Mouse (Mus musculus): ENCODE measurements around the gene Alkbh5.

Gene Alkbh5

GRCm38 (mm10) chr11:60540002-60540610 lies 3.9 kb downstream of the Alkbh5 start:
- in situ Hi-C loops (cut with MboI; ENCODE audit: unreplicated experiment in 2 of 2) = loop anchor here (10.0 to 25.0 kb wide), 2 partner anchors 147 to 155 kb away; partner anchors contain the start of gene Llgl1 (in 2 of the 2)

- in situ Hi-C loops (cut with MboI; ENCODE audit: unreplicated experiment in 2 of 2) = loop anchor here (10.0 to 25.0 kb wide), 2 partner anchors 147 to 154 kb away; partner anchors contain the start of gene Llgl1 (in 2 of the 2)
Measured at GRCm38 (mm10) chr11:60540761-60541160, 4.6 kb downstream of the Alkbh5 start.

GRCm38 (mm10) chr11:60541831-60542230 lies 5.7 kb downstream of the Alkbh5 start:
- in situ Hi-C loops (cut with MboI; ENCODE audit: unreplicated experiment in 2 of 2) = loop anchor here (10.0 to 25.0 kb wide), 2 partner anchors 145 to 153 kb away; partner anchors contain the start of gene Llgl1 (in 2 of the 2)

- in situ Hi-C loops (cut with MboI; ENCODE audit: unreplicated experiment in 2 of 2) = loop anchor here (10.0 to 25.0 kb wide), 2 partner anchors 144 to 152 kb away; partner anchors contain the start of gene Llgl1 (in 2 of the 2)
Measured at GRCm38 (mm10) chr11:60543211-60543610, 7.0 kb downstream of the Alkbh5 start.

- in situ Hi-C loops (cut with MboI; ENCODE audit: unreplicated experiment in 2 of 2) = loop anchor here (10.0 to 25.0 kb wide), 2 partner anchors 142 to 149 kb away; partner anchors contain the start of gene Llgl1 (in 2 of the 2)
Measured at GRCm38 (mm10) chr11:60545433-60545832, 9.3 kb downstream of the Alkbh5 start.

GRCm38 (mm10) chr11:60548112-60548511 lies 11.9 kb downstream of the Alkbh5 start:
- in situ Hi-C loops (cut with MboI; ENCODE audit: unreplicated experiment in 2 of 2) = loop anchor here (10.0 to 25.0 kb wide), 2 partner anchors 139 to 147 kb away; partner anchors contain the start of gene Llgl1 (in 2 of the 2)

- in situ Hi-C loops (cut with MboI; ENCODE audit: unreplicated experiment in 2 of 2) = loop anchor here (25.0 kb wide), 3 partner anchors 284 to 534 kb away; partner anchors contain the start of genes Dhrs7b (in 1 of the 2) and Tmem11 (in 1 of the 2)
Measured at GRCm38 (mm10) chr11:60553091-60553490, 16.9 kb downstream of the Alkbh5 start.

- in situ Hi-C loops (cut with MboI; ENCODE audit: unreplicated experiment in 2 of 2) = loop anchor here (25.0 kb wide), 3 partner anchors 280 to 530 kb away; partner anchors contain the start of genes Dhrs7b (in 1 of the 2) and Tmem11 (in 1 of the 2)
Measured at GRCm38 (mm10) chr11:60557675-60558074, 21.5 kb downstream of the Alkbh5 start.

GRCm38 (mm10) chr11:60559342-60559741 lies 23.2 kb downstream of the Alkbh5 start:
- in situ Hi-C loops (cut with MboI; ENCODE audit: unreplicated experiment in 2 of 2) = loop anchor here (25.0 kb wide), 3 partner anchors 278 to 528 kb away; partner anchors contain the start of genes Dhrs7b (in 1 of the 2) and Tmem11 (in 1 of the 2)

- in situ Hi-C loops (cut with MboI; ENCODE audit: unreplicated experiment in 2 of 2) = loop anchor here (25.0 kb wide), 3 partner anchors 263 to 513 kb away; partner anchors contain the start of genes Dhrs7b (in 1 of the 2) and Tmem11 (in 1 of the 2)
Measured at GRCm38 (mm10) chr11:60574006-60574405, 37.8 kb downstream of the Alkbh5 start.
